Mouse (Mus musculus) neural tube, embryonic 10.5 days (tissue): ENCODE measurements around the gene A430078G23Rik.

ENCODE experiments used
- DNase-seq: peaks from one replicate; pipeline ENCODE4 v3.0.0-alpha.2; 2017; ENCODE audit warnings: low spot score; ENCODE audit errors: extremely low spot score

The A430078G23Rik gene

GRCm38 (mm10) chr8:3348142-3348823 lies 4.9 kb upstream of the A430078G23Rik start:
- no peak for DNase-seq

GRCm38 (mm10) chr8:3350747-3351146 lies 2.5 kb upstream of the A430078G23Rik start:
- DNase-seq = no peak

GRCm38 (mm10) chr8:3352715-3353114 lies 500 bp upstream of the A430078G23Rik start:
- DNase-seq = no peak

- no peak for DNase-seq
Observed at GRCm38 (mm10) chr8:3353811-3354442, 712 bp downstream of the A430078G23Rik start.

GRCm38 (mm10) chr8:3354443-3354812 lies 1.2 kb downstream of the A430078G23Rik start:
- no peak for DNase-seq

GRCm38 (mm10) chr8:3355586-3355985 lies 2.4 kb downstream of the A430078G23Rik start:
- no peak for DNase-seq

GRCm38 (mm10) chr8:3358060-3358459 lies 4.8 kb downstream of the A430078G23Rik start:
- peak; percentile 82 for DNase-seq

GRCm38 (mm10) chr8:3367086-3367485 lies 13.9 kb downstream of the A430078G23Rik start:
- no peak for DNase-seq

GRCm38 (mm10) chr8:3368091-3368490 lies 14.9 kb downstream of the A430078G23Rik start:
- no peak for DNase-seq

GRCm38 (mm10) chr8:3375748-3376147 lies 22.5 kb downstream of the A430078G23Rik start:
- DNase-seq = no peak

GRCm38 (mm10) chr8:3376641-3377274 lies 23.5 kb downstream of the A430078G23Rik start:
- no peak for DNase-seq

- DNase-seq = peak; percentile 61
Observed at GRCm38 (mm10) chr8:3387286-3387685, 34.1 kb downstream of the A430078G23Rik start.

GRCm38 (mm10) chr8:3388591-3389338 lies 35.5 kb downstream of the A430078G23Rik start:
- no peak for DNase-seq

- no peak for DNase-seq
Observed at GRCm38 (mm10) chr8:3389506-3389905, 36.3 kb downstream of the A430078G23Rik start.

GRCm38 (mm10) chr8:3392293-3392692 lies 39.1 kb downstream of the A430078G23Rik start:
- DNase-seq = no peak

- DNase-seq = peak; percentile 83
Observed at GRCm38 (mm10) chr8:3392771-3393710, 39.8 kb downstream of the A430078G23Rik start, which contains the start of gene Arhgef18. TSS of gene Arhgef18 (plus strand) at chr8:3393006.

- no peak for DNase-seq
Observed at GRCm38 (mm10) chr8:3394600-3394999, 41.4 kb downstream of the A430078G23Rik start.

- DNase-seq = no peak
Observed at GRCm38 (mm10) chr8:3395246-3395645, 42.0 kb downstream of the A430078G23Rik start.

- DNase-seq = no peak
Observed at GRCm38 (mm10) chr8:3397597-3397996, 44.4 kb downstream of the A430078G23Rik start.

- DNase-seq = no peak
Observed at GRCm38 (mm10) chr8:3400509-3400908, 47.3 kb downstream of the A430078G23Rik start.

GRCm38 (mm10) chr8:3407417-3407816 lies 54.2 kb downstream of the A430078G23Rik start:
- DNase-seq = no peak
